Mouse (Mus musculus): ENCODE measurements around the gene Crygc. TPM values are rescaled to one million over a fixed set of nuclear protein-coding genes. Genes with fewer than 3 reads are reported as not detected.

The Crygc gene
- not detected for polyA plus RNA-seq (2017; shearing (Covaris generic))

- no peak for ATAC-seq
These were observed at the start of gene Crygc for GRCm38 (mm10) chr1:65073589-65073988. TSS of gene Crygc (minus strand) at chr1:65073689.

- ATAC-seq = no peak
These were observed 49.3 kb upstream of the Crygc start, which contains the start of gene D630023F18Rik for GRCm38 (mm10) chr1:65122574-65123372. TSS of gene D630023F18Rik (minus strand) at chr1:65123214.

- no peak for ATAC-seq
These were observed 45.9 kb upstream of the Crygc start, which contains the start of gene Gm28845 for GRCm38 (mm10) chr1:65119438-65119837. TSS of gene Gm28845 (minus strand) at chr1:65119558.

- ATAC-seq = no peak
These were observed 44.8 kb upstream of the Crygc start for GRCm38 (mm10) chr1:65118150-65118913.

GRCm38 (mm10) chr1:65113536-65114172, 40.2 kb upstream of the Crygc start:
- no peak for ATAC-seq

- no peak for ATAC-seq
These were observed 39.3 kb upstream of the Crygc start for GRCm38 (mm10) chr1:65112807-65113196.

- no peak for ATAC-seq
These were observed 38.7 kb upstream of the Crygc start for GRCm38 (mm10) chr1:65112031-65112806.

- no peak for ATAC-seq
These were observed 36.4 kb upstream of the Crygc start for GRCm38 (mm10) chr1:65109756-65110435.

- no peak for ATAC-seq
These were observed 35.7 kb upstream of the Crygc start for GRCm38 (mm10) chr1:65109196-65109595.

GRCm38 (mm10) chr1:65107654-65108279, 34.3 kb upstream of the Crygc start:
- ATAC-seq = no peak

- no peak for ATAC-seq
These were observed 29.8 kb upstream of the Crygc start, which contains the start of gene Cryga for GRCm38 (mm10) chr1:65103273-65103672. TSS of gene Cryga (minus strand) at chr1:65103373.

- ATAC-seq = no peak
These were observed 23.5 kb upstream of the Crygc start for GRCm38 (mm10) chr1:65096953-65097352.

GRCm38 (mm10) chr1:65091566-65091965, 18.1 kb upstream of the Crygc start:
- no peak for ATAC-seq

GRCm38 (mm10) chr1:65090370-65090769, 16.9 kb upstream of the Crygc start:
- no peak for ATAC-seq

GRCm38 (mm10) chr1:65088567-65089356, 15.3 kb upstream of the Crygc start:
- no peak for ATAC-seq

GRCm38 (mm10) chr1:65082188-65082587, 8.7 kb upstream of the Crygc start, which contains the start of gene Crygb:
TSS of gene Crygb (minus strand) at chr1:65082288.
- no peak for ATAC-seq

GRCm38 (mm10) chr1:65075607-65076006, 2.1 kb upstream of the Crygc start:
- no peak for ATAC-seq

- ATAC-seq = no peak
These were observed 5.6 kb downstream of the Crygc start for GRCm38 (mm10) chr1:65067842-65068241.

- ATAC-seq = no peak
These were observed 9.3 kb downstream of the Crygc start for GRCm38 (mm10) chr1:65064201-65064600.

GRCm38 (mm10) chr1:65063352-65063751, 10.1 kb downstream of the Crygc start, which contains the start of gene Crygd:
TSS of gene Crygd (minus strand) at chr1:65063452.
- no peak for ATAC-seq

Data from activated CD4-positive, CD25-positive, alpha-beta regulatory T cell, adult 4 months (primary cell).